Mouse (Mus musculus) MEL (cell line): Measurements from ENCODE around the gene Arid1b.

Experiments
- BHLHE40 ChIP-seq: IDR thresholded peaks from 2 replicates; pipeline ENCODE4 v1.6.1; 2012; ENCODE audit warnings: low read depth, mild to moderate bottlenecking, inconsistent platforms, low read length, improper control_type of control experiment, borderline replicate concordance
- CTCF ChIP-seq, 3 experiments: IDR thresholded peaks in 2 of 3; conservative IDR thresholded peaks in 1 of 3; 2 replicates each; pipeline ENCODE4 v1.5.1; 2011 to 2012; ENCODE audit warnings: low read length in 3 of 3, low read depth in 2 of 3, mild to moderate bottlenecking in 2 of 3, improper control_type of control experiment in 1 of 3, inconsistent platforms in 1 of 3, mixed read lengths in 1 of 3, moderate library complexity in 1 of 3; ENCODE audit not compliant: control insufficient read depth in 1 of 3, insufficient read depth in 1 of 3, poor library complexity in 1 of 3, severe bottlenecking in 1 of 3
- GABPA ChIP-seq: IDR thresholded peaks from 2 replicates; pipeline ENCODE4 v1.6.1; 2012; ENCODE audit warnings: low read depth, mild to moderate bottlenecking, inconsistent platforms, low read length, improper control_type of control experiment, moderate library complexity
- GATA1 ChIP-seq: IDR thresholded peaks from 2 replicates; pipeline ENCODE4 v1.6.1; 2011; ENCODE audit warnings: low read depth, low read length, improper control_type of control experiment
- TBP ChIP-seq: IDR thresholded peaks from 2 replicates; pipeline ENCODE4 v1.8.0; 2011; ENCODE audit warnings: low read depth, low read length, improper control_type of control experiment
- UBTF ChIP-seq: IDR thresholded peaks from 2 replicates; pipeline ENCODE4 v1.6.1; 2012; ENCODE audit warnings: low read depth, mild to moderate bottlenecking, inconsistent platforms, low read length, improper control_type of control experiment, moderate library complexity, borderline replicate concordance; ENCODE audit not compliant: insufficient read depth
- USF1 ChIP-seq: IDR thresholded peaks from 2 replicates; pipeline ENCODE4 v1.6.1; 2014; ENCODE audit warnings: low read depth, mild to moderate bottlenecking, inconsistent platforms, low read length, improper control_type of control experiment, moderate library complexity
- USF2 ChIP-seq, 2 experiments: IDR thresholded peaks; 2 replicates each; pipeline ENCODE4 v1.6.1; 2011 to 2012; ENCODE audit warnings: improper control_type of control experiment in 2 of 2, low read length in 2 of 2, borderline replicate concordance in 1 of 2, inconsistent platforms in 1 of 2, low read depth in 1 of 2, mild to moderate bottlenecking in 1 of 2; ENCODE audit not compliant: insufficient read depth in 1 of 2
- ZKSCAN1 ChIP-seq: IDR thresholded peaks from 2 replicates; pipeline ENCODE4 v1.6.1; 2012; ENCODE audit warnings: low read depth, mild to moderate bottlenecking, inconsistent platforms, low read length, improper control_type of control experiment, moderate library complexity
- ZNF384 ChIP-seq: IDR thresholded peaks from 2 replicates; pipeline ENCODE4 v1.6.1; 2012; ENCODE audit warnings: low read depth, mild to moderate bottlenecking, inconsistent platforms, low read length, improper control_type of control experiment

DNA sequence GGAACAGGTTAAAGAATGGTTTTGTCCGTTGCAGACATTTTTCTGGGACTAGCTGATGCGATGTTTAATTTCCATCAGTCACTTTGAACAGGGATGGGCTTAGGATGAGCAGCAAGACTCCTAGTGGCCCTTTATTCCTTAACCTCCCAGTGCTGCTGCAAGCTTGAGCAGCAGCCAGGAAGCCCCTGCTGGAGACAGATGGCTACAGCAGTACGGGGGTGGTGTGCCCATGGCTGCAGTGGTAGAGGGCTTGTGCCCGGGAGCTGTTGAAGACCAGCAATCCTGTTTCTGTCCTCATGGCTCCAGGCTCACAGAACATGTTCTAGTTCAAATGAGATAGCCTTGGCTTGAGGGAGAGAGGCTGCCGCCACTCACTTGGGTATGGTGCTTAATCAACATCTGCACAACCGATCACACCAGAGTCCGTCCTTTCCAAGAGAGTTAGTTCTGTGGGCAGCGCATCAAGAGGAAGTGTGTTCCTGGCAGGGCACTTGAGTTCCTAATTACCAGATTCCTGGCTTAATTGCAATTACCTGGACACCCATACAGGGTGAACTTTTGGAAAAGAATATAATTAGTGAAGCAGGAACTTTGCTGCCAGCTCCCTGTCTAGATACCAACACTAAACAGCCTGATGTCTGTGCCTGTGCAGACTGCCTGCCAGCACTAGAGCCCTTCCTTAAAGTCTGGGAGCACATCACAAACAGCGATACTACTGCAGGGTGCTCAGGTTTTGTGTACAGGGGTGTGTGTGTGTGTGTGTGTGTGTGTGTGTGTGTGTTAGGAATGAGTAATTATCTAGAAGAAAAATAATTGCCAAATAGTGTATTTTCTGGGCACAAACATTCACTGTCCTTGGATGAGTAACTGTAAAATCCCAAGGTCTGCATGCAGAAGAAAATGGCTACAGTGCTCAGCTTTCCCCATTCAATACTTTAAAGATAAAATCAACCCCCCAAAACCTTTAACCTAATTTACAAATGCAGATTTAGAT, 224.0 kb downstream of the Arid1b start:
- TF ChIP-seq CTCF (IDR thresholded peaks at IDR 0.05 in 2 of 3, conservative IDR thresholded peaks at IDR 0.05 in 1 of 3; ENCODE audit: control insufficient read depth in 1 of 3, insufficient read depth in 1 of 3, low read depth in 2 of 3, low read length in 3 of 3, poor library complexity in 1 of 3, severe bottlenecking in 1 of 3) (no peak; a peak in 1 of 6 replicates), USF2 (IDR thresholded peaks at IDR 0.05; ENCODE audit: borderline replicate concordance in 1 of 2, insufficient read depth in 1 of 2, low read depth in 1 of 2, low read length in 2 of 2) (no peak), GABPA (no peak), USF1 (no peak), UBTF (no peak), BHLHE40 (no peak), ZNF384 (no peak), GATA1 (no peak), TBP (no peak), ZKSCAN1 (no peak)
